Mouse (Mus musculus) embryonic stem cell, embryonic (primary cell): ENCODE data around the gene Cers1.

ENCODE experiments used
- CTCF ChIA-PET, 4 experiments: fragments of 300-600 bp in 2 of 4; fragments of 350-600 bp in 2 of 4; sonication (Branson Sonifier 250); formaldehyde crosslinking; loops; one replicate each; lab custom pipeline; 2022; ENCODE audit warnings: inconsistent platforms in 2 of 4; lab: Charles Lee
- POLR2A ChIA-PET, 4 experiments: fragments of 300-600 bp in 2 of 4; fragments of 350-600 bp in 2 of 4; sonication (Branson Sonifier 250); formaldehyde crosslinking; loops; one replicate each; lab custom pipeline; 2022; ENCODE audit warnings: antibody characterized with exemption in 4 of 4, inconsistent platforms in 1 of 4; lab: Charles Lee

Gene Cers1

GRCm38 (mm10) chr8:70330741-70331364 lies 15.3 kb downstream of the Cers1 start:
- ChIA-PET CTCF (interaction anchor here (0.5 to 3.8 kb wide), 41 partner anchors 8 to 487 kb away, joined by 3 to 29 read pairs (median 4); partner anchors contain the start of genes Upf1 (in 2 of the 4), Cers1 (in 1 of the 4), Homer3 (in 1 of the 4) and Rex1bd (in 1 of the 4)), POLR2A (interaction anchor here (0.6 to 3.9 kb wide), 46 partner anchors 8 to 489 kb away, joined by 3 to 26 read pairs (median 4); partner anchors contain the start of genes Upf1 (in 3 of the 4), Slc25a42 (in 2 of the 4), Cers1 (in 1 of the 4) and Cope (in 1 of the 4))

GRCm38 (mm10) chr8:70331526-70331925 lies 16.0 kb downstream of the Cers1 start:
- POLR2A ChIA-PET = interaction anchor here (0.6 to 3.9 kb wide), 42 partner anchors 9 to 490 kb away, joined by 3 to 26 read pairs (median 4); partner anchors contain the start of genes Upf1 (in 3 of the 4), Slc25a42 (in 2 of the 4), Cers1 (in 1 of the 4) and Comp (in 1 of the 4)
- CTCF ChIA-PET = interaction anchor here (0.5 to 3.8 kb wide), 37 partner anchors 9 to 981 kb away, joined by 3 to 29 read pairs (median 4); partner anchors contain the start of genes Upf1 (in 2 of the 4), Cers1 (in 1 of the 4), Homer3 (in 1 of the 4) and Rex1bd (in 1 of the 4)

GRCm38 (mm10) chr8:70332070-70332877 lies 16.7 kb downstream of the Cers1 start:
- ChIA-PET POLR2A (interaction anchor here (0.6 to 3.9 kb wide), 20 partner anchors 10 to 491 kb away, joined by 3 to 26 read pairs (median 5); partner anchors contain the start of genes Upf1 (in 2 of the 4) and Comp (in 1 of the 4)), CTCF (interaction anchor here (0.5 to 3.8 kb wide), 25 partner anchors 9 to 471 kb away, joined by 3 to 29 read pairs (median 4); partner anchors contain the start of gene Upf1 (in 1 of the 4))

- ChIA-PET CTCF (interaction anchor here (0.5 to 3.8 kb wide), 13 partner anchors 10 to 471 kb away, joined by 3 to 29 read pairs (median 3); no protein-coding TSS in a partner anchor), POLR2A (interaction anchor here in 2 of 4 experiments (1.0 to 3.9 kb wide), 6 partner anchors 9 to 64 kb away, joined by 3 to 26 read pairs (median 13); partner anchors contain the start of gene Upf1 (in 1 of the 2))
Observed at GRCm38 (mm10) chr8:70332878-70333202, 17.3 kb downstream of the Cers1 start.

- CTCF ChIA-PET = interaction anchor here in 3 of 4 experiments (0.6 to 1.9 kb wide), 6 partner anchors 9 to 28 kb away, joined by 3 to 6 read pairs (median 3); partner anchors contain the start of gene Gdf1 (in 1 of the 3)
- POLR2A ChIA-PET = interaction anchor here in 2 of 4 experiments (0.9 to 3.6 kb wide), 7 partner anchors 9 to 500 kb away, joined by 3 to 16 read pairs (median 3); partner anchors contain the start of gene Upf1 (in 1 of the 2)
Observed at GRCm38 (mm10) chr8:70338931-70339330, 23.4 kb downstream of the Cers1 start.

GRCm38 (mm10) chr8:70340659-70341058 lies 25.1 kb downstream of the Cers1 start:
- CTCF ChIA-PET = interaction anchor here in 2 of 4 experiments (0.5 to 1.8 kb wide), 2 partner anchors 20 to 75 kb away, joined by 3 to 7 read pairs; no protein-coding TSS in a partner anchor
- POLR2A ChIA-PET = interaction anchor here in 2 of 4 experiments (1.0 to 5.0 kb wide), 4 partner anchors 9 to 198 kb away, joined by 3 to 26 read pairs (median 10); partner anchors contain the start of gene Ell (in 1 of the 2)

GRCm38 (mm10) chr8:70342007-70342406 lies 26.4 kb downstream of the Cers1 start:
- ChIA-PET CTCF (interaction anchor here in 2 of 4 experiments (1.0 to 4.2 kb wide), 4 partner anchors 10 to 19 kb away, joined by 3 to 29 read pairs (median 6); partner anchors contain the start of gene Upf1 (in 1 of the 2)), POLR2A (interaction anchor here in 3 of 4 experiments (1.4 to 5.0 kb wide), 5 partner anchors 10 to 11 kb away, joined by 3 to 27 read pairs (median 26); partner anchors contain the start of gene Upf1 (in 2 of the 3))

GRCm38 (mm10) chr8:70343076-70343475 lies 27.5 kb downstream of the Cers1 start:
- CTCF ChIA-PET = interaction anchor here in 3 of 4 experiments (0.5 to 4.2 kb wide), 28 partner anchors 9 to 301 kb away, joined by 3 to 29 read pairs (median 6); partner anchors contain the start of genes Upf1 (in 2 of the 3), Fkbp8 (in 1 of the 3), Gdf1 (in 1 of the 3) and Kxd1 (in 1 of the 3)
- POLR2A ChIA-PET = interaction anchor here (1.2 to 5.0 kb wide), 13 partner anchors 8 to 356 kb away, joined by 3 to 27 read pairs (median 5); partner anchors contain the start of genes Upf1 (in 3 of the 4) and Jund (in 1 of the 4)

- CTCF ChIA-PET = interaction anchor here (0.5 to 4.2 kb wide), 45 partner anchors 9 to 449 kb away, joined by 3 to 29 read pairs (median 4); partner anchors contain the start of genes Upf1 (in 2 of the 4), Comp (in 1 of the 4), Fkbp8 (in 1 of the 4) and Gdf1 (in 1 of the 4)
- POLR2A ChIA-PET = interaction anchor here (0.8 to 5.0 kb wide), 17 partner anchors 9 to 355 kb away, joined by 3 to 27 read pairs (median 5); partner anchors contain the start of genes Upf1 (in 4 of the 4), Homer3 (in 1 of the 4) and Jund (in 1 of the 4)
Observed at GRCm38 (mm10) chr8:70343696-70344095, 28.1 kb downstream of the Cers1 start.

- POLR2A ChIA-PET = interaction anchor here (0.8 to 5.0 kb wide), 18 partner anchors 8 to 355 kb away, joined by 3 to 27 read pairs (median 5); partner anchors contain the start of genes Upf1 (in 4 of the 4), Homer3 (in 1 of the 4) and Jund (in 1 of the 4)
- CTCF ChIA-PET = interaction anchor here (0.5 to 4.2 kb wide), 41 partner anchors 8 to 448 kb away, joined by 3 to 29 read pairs (median 4); partner anchors contain the start of genes Upf1 (in 2 of the 4), Comp (in 1 of the 4), Fkbp8 (in 1 of the 4) and Gdf1 (in 1 of the 4)
Observed at GRCm38 (mm10) chr8:70344279-70344678, 28.7 kb downstream of the Cers1 start.

GRCm38 (mm10) chr8:70347443-70347842 lies 31.9 kb downstream of the Cers1 start:
- ChIA-PET CTCF (interaction anchor here in 2 of 4 experiments (0.6 to 1.9 kb wide), 2 partner anchors 13 to 493 kb away, joined by 4 to 7 read pairs; no protein-coding TSS in a partner anchor), POLR2A (interaction anchor here in 3 of 4 experiments (0.6 to 2.3 kb wide), 7 partner anchors 9 to 274 kb away, joined by 3 to 8 read pairs (median 4); no protein-coding TSS in a partner anchor)

- POLR2A ChIA-PET = interaction anchor here in 3 of 4 experiments (0.6 to 2.3 kb wide), 8 partner anchors 10 to 275 kb away, joined by 3 to 8 read pairs (median 4); partner anchors contain the start of gene Ell (in 1 of the 3)
- CTCF ChIA-PET = interaction anchor here in 3 of 4 experiments (0.6 to 1.9 kb wide), 6 partner anchors 10 to 493 kb away, joined by 3 to 7 read pairs (median 4); no protein-coding TSS in a partner anchor
Observed at GRCm38 (mm10) chr8:70347860-70348420, 32.4 kb downstream of the Cers1 start.

GRCm38 (mm10) chr8:70351035-70351999 lies 35.7 kb downstream of the Cers1 start:
- CTCF ChIA-PET = interaction anchor here (0.6 to 2.5 kb wide), 13 partner anchors 8 to 493 kb away, joined by 3 to 14 read pairs (median 5); partner anchors contain the start of genes Homer3 (in 1 of the 4) and Rex1bd (in 1 of the 4)
- POLR2A ChIA-PET = interaction anchor here in 3 of 4 experiments (0.5 to 3.6 kb wide), 26 partner anchors 8 to 452 kb away, joined by 3 to 27 read pairs (median 4); partner anchors contain the start of genes Rex1bd (in 2 of the 3), Ell (in 1 of the 3), Gdf1 (in 1 of the 3) and Uba52 (in 1 of the 3)

- ChIA-PET CTCF (interaction anchor here (0.7 to 2.5 kb wide), 12 partner anchors 8 to 154 kb away, joined by 3 to 17 read pairs (median 6); partner anchors contain the start of genes Gdf1 (in 1 of the 4), Homer3 (in 1 of the 4) and Rex1bd (in 1 of the 4)), POLR2A (interaction anchor here (0.6 to 3.6 kb wide), 30 partner anchors 8 to 355 kb away, joined by 3 to 27 read pairs (median 6); partner anchors contain the start of genes Jund (in 2 of the 4), Rex1bd (in 2 of the 4), Cers1 (in 1 of the 4) and Klhl26 (in 1 of the 4))
Observed at GRCm38 (mm10) chr8:70352000-70352384, 36.4 kb downstream of the Cers1 start.
